Mouse (Mus musculus): Measurements from ENCODE around the gene Mdk.

The Mdk gene

DNA sequence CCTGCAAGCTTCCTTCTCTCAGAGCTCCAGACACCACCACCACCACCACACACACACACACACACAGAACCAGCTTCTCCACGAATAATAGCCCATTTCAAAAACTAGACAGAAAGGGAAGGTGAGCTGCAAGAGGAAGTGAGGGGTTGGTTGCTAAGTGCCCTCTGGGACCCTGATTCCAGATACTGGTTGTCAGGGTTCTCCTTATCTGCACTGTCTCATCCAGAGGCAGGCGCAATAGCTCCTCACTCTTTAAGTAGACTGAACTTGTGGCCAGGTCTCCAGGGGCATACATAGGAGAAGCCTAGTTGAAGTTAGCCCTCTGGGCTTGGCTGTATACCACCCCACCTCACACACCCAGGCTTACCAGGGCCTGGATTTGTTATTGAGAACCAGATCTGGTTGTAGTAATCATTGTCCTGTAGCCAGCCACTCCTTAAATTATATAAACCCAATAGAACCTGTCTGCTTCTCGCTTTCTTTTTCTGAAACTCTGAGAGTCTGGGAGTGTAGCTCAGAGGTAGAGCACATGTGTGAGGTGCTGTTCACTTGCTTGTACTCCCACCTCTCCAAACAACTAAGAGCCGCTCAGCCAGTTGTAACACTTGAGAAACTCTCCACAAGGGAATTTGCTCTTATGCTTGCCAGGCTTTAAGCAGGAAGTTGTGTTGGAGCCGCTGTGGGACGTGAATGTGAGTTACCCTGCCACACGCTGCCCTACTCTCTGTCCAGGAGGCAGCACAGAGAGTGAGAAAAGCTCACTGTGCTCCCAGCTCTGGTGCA lies 18.6 kb downstream of the Mdk start:
- DNase-seq (ENCODE audit: low spot score in 2 of 2): no peak

DNA sequence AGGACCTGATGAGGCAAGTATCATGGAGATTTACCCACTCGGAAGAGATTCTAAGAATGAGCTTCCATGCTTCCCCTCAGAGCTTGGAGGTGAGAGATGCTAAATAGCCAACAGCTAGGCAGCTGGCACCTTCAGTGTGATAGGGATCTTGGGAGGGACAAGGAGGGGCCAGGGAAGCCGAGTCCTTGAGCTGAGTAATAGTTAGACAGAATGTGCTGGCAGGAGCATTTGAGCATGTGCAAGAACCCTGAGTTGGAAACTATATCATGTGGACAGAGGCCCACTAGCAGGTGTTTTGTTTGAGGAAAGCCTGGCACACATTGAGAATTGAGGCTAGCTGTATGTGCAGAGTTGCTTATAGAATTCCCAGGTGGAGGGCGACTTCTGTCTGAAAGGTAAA lies 19.5 kb downstream of the Mdk start:
- DNase-seq (ENCODE audit: low spot score in 2 of 2): no peak

DNA sequence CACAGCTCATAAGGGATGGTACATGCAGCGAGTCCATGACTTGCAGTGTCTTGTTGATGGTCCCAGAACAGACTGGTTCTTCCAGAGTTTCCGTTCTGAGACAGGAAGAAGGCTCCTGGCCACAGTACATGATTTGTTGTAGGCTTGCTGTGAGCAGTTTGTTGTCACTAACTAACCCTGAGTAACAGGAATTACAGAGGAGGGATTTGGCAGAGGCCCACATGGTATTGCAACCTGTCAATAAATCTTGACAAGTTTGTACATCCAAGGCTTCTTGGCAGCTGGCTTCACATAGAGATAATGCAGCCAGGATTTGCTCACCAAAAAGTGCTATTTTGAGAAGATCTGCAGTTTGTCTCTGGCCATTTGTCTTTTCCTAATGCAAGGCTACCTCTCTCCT lies 26.0 kb downstream of the Mdk start:
- no peak for DNase-seq (ENCODE audit: low spot score in 2 of 2)

DNA sequence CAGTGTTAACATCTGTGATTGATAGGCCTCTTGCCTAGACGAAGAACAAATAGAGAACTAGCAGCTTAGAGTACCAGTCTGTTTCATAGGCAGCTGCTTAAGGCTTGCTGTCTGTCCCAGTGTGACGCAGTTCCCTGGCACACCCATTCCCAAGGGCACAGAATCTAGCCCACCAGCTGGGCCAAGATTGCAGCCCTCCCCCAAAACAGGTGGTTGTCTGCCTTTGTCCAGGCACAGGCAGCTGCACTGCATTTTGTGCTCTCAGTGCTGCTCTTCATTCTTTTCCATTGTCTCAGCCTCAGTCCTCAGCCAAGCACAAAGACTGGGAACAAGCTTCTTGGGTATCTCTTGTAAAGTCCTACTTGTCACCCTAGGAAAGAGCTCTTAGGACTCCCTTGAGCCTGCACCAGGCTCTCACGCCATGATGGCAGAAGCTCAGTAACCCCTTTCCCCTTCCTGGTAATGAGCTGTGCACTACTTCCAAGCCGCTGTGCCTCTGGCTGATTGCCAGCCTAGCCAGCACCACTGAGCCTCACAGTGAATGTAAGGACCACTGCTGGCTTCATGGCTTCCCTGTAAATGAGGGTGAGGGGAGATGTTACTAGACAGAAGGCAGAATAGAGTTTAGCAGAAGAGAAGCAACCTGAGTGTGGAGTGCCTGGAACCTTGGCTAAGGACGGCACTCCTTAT lies 27.3 kb downstream of the Mdk start:
- DNase-seq (ENCODE audit: low spot score in 2 of 2): no peak

DNA sequence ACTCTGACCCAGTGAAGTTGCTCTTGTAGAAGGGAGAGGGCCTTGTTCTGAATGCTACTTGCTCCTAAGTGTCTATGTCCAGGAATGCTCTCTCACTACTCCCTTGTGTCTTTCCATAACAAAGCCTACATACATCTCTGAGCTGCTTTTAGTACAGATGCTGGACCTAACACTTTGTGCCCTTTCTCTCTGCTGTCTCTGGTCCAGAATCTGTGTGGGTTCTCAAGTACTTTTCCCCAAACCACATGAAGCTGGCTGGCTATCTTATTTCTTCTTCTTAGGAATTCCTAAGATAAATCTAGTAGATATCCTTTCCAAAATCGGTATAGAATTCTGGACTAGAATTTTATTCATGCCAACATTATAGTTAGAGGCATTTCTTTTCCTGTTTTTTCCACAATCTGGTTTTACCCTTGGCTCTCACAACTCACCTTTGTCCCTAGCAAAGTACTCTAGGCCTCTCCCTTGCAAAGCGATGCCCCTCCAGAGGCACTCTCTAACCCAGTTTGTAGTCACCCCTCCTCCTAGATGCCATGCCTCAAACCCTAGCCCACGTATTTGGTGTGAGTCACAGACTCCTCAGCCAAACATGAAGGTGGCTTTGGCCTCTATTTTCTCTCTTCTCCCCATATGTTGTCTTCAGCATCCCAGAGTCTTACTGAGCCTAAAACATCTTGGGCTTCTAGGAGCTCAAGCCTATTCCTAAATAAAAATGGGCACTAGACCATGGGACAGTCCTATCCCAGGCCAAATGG lies 28.7 kb downstream of the Mdk start:
- no peak for DNase-seq (ENCODE audit: low spot score in 2 of 2)

DNA sequence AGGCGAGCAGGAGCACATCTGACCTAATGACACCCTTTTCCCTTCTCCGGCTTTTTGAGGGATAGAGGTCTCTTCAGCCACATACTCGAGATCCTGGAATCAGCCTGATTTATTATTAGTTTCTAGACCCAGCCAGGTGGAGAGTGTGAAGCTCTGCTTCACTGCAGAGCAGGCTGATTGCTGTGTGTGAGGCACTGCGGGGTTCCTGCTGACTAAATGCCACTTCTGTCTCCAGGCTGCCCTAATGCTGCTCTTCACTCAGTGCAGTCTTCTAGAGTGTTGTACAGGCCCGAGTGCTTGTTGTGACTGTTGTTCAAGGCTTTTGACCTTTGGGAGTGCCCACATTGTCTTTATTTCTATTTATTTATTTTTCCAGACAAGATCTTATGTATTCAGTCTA lies 29.8 kb downstream of the Mdk start:
- no peak for DNase-seq (ENCODE audit: low spot score in 2 of 2)

DNA sequence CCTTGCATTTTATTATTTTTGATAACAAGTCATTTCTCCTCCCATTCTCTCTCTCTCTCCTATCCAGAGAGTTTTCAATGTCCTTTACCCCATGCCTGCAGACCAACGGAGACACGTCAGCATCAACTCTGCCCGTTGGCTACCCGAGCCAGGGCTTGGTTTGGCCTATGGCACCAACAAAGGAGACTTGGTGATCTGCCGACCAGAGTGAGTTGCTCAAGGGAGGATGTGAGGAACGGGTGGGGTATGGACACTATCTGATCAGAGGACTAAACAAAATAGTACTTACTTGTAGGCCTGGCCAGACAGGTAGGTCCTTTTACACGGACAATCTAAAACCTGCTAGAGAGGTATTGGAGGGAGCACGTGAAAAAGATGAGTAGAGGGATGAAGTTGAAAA lies 31.7 kb downstream of the Mdk start:
- no peak for DNase-seq (ENCODE audit: low spot score in 2 of 2)

DNA sequence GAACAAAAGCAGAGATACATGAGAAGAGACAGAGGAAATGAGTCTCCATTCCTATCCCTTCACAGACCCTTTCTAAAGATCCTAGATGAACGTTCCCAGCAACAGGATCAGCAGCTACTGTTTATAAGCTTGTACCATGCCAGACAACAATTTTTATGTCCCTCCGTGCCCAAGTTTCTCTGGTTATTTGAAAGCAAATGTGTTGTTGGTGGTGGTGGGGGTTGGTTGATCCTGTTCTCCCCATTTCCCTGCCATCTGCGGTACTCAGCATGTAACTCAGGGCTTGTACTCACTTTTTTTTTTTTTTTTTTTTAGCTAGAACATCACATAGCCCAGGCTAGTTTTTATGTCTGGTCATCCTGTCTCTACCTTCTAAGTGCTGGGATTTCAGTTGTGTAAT lies 33.0 kb downstream of the Mdk start:
- DNase-seq (ENCODE audit: low spot score in 2 of 2): no peak

DNA sequence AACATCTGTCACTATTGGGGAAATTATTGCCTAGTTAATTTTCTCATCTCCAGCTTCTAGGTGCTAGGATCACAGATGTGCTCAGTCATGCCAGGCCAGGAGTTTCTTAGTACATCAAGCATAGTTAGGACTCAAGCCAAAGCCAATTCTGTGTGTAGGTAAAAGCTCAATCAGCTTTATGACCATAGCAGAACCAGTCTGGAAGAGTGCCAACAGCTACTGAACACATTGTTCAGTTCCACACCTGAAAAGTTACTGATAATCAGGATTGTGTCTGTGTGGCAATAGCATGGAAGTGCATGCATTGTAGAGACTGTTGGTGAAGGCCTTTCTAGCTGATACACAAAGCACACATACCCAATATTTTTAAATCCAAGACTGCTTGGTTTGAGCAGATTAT lies 34.1 kb downstream of the Mdk start:
- no peak for DNase-seq (ENCODE audit: low spot score in 2 of 2)

DNA sequence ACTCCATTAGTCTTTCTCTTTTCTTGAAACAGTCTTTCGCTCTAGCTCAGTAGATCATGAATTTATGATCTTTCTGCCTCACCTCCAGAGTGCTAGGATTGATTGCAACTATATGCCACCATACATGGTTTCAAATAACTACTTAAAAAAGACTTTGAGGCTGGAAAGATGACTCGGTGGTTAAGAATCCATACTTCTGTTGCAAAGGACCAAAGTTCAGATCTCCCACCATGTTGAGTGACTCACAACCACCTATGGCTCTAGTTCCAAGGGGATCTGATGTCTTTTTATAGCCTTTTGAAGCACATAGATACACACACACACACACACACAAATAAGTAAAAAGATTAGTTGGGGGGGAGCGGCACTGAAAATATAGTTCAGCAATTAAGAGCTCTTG lies 36.7 kb downstream of the Mdk start:
- DNase-seq (ENCODE audit: low spot score in 2 of 2): no peak

DNA sequence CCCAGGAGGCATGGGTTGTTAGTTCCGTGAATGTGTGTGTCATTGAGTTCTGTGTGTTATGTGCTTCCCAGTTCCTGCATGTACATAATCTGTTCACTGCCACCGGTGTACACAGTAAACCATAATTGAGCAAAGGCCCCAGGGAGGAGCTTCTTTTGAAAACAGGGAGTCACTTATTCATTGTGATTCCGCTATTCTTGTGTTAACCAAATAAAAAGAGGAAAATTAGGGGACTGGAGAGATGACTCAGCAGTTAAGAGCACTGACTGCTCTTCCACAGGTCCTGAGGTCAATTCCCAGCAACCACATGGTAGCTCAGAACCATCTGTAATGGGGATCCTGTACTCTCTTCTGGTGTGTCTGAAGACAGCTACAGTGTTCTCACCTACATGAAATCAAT lies 37.4 kb downstream of the Mdk start:
- no peak for DNase-seq (ENCODE audit: low spot score in 2 of 2)

DNA sequence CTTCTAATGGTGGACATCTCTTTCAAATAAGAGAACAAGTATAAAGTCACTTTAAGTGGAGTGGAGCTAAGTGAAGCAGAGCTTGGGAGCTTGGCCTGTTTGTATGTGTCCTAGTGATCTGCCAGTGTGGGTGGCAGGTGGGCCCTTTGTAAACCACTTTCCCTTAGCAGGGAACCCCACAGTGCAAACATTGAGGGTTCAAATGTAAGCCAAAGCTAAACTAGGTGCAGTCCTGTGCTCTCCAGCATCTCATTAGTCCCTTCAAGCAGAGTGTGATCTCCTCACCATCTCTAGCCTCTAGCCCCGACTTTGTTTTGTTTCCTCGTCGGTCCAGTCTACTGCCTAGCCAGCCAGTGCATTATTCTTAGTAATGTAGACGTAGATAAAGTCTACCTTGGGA lies 47.5 kb downstream of the Mdk start:
- DNase-seq (ENCODE audit: low spot score in 2 of 2): no peak

DNA sequence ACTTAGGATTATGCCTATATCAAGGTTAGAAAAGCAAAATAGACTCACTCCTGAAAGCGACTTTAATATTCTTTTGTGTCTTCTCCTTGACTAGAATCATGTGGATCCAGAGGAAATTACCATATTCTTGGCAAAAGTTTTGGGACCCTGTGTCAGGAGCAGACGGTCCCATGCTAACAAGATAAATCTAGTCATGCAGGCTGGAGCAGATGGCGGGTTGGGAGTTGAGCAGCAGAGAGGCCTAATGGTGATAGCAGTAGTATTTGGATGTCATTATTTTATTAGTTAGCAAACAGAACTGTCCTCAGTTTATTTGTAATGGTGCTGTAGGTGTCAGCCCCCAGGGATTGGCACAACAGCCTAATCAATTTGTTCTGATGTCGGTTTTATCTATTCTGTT lies 48.1 kb downstream of the Mdk start:
- no peak for DNase-seq (ENCODE audit: low spot score in 2 of 2)

Measured in urinary bladder, postnatal 4 days (tissue).